Mouse (Mus musculus): ENCODE results near the gene Pex11a. TPM values are rescaled to one million over a fixed set of nuclear protein-coding genes. Genes with fewer than 3 reads are reported as not detected.

The Pex11a gene
- polyA plus RNA-seq (2014; fragmentation: Illumina TruSeq; extraction: RNeasy Lipid Tissue Mini Kit (QIAGEN cat#74804); ENCODE audit: low read depth, low replicate concordance), result 40.0 TPM

DNA sequence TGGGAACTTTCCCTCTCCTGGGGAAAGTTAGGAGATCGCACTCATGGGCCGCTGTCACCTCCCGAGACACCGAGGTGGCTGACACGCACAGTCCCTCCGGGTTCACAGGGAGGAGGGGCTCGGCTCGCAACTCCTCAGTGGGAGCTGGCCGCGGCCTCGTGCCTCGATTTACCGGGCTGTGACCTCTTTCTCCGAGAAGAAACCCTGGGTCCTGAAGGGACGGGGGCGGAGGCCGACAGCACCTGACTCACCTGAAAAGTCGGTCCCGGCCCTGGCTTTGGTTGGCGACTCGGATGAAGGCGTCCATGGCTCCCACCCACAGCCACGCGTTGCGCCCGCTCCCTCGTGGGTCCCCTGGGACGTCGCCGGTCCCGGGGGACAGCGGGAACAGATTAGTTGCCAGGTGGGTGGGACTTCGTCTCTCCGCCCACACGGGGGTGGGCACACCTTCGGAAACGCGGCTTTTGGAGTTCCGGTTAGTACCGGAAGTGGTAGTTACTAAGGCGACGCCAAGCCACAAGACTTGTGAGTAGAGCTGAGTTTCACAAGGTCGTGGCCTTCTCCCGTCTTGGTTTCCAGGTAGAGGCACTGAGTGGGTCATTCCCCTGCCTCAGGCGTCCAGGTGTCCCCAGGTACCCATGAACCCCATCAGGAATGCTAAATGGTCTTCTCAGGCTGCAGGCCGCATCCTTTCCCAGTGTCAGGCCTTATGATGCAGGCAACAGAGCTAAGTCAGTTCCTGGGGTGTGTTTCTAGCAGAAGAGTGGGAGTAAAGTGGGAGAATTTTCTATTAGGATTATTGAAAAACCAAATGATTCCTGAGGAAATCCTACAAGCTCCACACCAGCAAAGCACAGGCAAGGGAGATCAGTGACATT lies at the start of gene Pex11a, which contains the start of gene Wdr93:
Pex11a (minus strand) TSS at position 473 of the 878 bp plus-strand sequence.
Wdr93 (plus strand) TSS at position 505 of the 878 bp plus-strand sequence.

GRCm38 (mm10) chr7:79732622-79733021 lies 10.3 kb downstream of the Pex11a start, which contains the start of gene Plin1:
Gene Plin1 (minus strand): TSS chr7:79732903.

DNA sequence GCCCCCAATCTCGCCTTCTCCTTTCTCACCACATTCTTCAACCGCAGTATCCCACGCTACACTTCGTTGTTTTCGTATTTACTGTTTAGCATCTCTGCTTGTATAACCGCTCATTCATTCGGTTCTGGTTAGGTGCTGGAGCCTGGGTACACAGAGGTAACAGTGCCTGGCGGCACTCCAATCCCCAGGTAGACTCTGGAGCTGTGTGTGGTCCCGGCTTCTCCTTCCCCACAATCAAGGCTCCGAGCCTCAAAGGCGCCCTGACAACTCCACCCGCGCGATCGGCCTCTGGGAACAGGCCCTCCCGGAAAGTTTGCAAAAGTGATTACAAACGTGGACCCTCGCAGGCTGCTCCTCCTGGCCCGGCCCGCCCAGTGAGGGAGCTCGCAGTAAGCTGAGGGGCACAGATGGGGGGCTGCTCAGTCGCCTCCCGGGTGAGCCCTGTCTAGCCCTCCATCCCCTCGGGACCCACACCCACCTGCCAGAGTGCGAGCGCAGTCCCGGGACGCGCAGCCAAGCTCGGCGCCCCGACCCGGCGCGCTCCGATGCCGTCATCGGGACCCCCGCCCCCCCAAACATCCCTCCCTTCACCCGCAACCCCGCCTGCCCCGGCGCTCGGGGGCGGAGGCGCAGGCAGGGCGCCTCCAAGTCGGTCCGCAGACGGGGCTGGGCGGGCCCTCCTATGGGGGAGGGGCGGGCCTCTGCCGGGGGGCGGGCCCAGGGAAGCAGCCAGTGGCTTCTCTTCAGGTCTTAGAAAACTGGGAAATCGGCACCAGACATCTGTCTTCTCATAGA lies 27.5 kb downstream of the Pex11a start, which contains the start of gene Kif7:
Kif7 (minus strand) TSS at position 534 of the 795 bp plus-strand sequence.

Other genes with a start within 250 kb of the Pex11a start
- gene Rhcg, start 125.5 kb downstream of the Pex11a start, polyA plus RNA-seq (2014; fragmentation: Illumina TruSeq; extraction: RNeasy Lipid Tissue Mini Kit (QIAGEN cat#74804); ENCODE audit: low read depth, low replicate concordance), result 20.4 TPM
- gene Ticrr, start 82.9 kb downstream of the Pex11a start, polyA plus RNA-seq (2014; fragmentation: Illumina TruSeq; extraction: RNeasy Lipid Tissue Mini Kit (QIAGEN cat#74804); ENCODE audit: low read depth, low replicate concordance), result 0.12 TPM
- gene Kif7, start 27.4 kb downstream of the Pex11a start, polyA plus RNA-seq (2014; fragmentation: Illumina TruSeq; extraction: RNeasy Lipid Tissue Mini Kit (QIAGEN cat#74804); ENCODE audit: low read depth, low replicate concordance), result 0.20 TPM
- 1.1 TPM for gene Plin1, start 10.2 kb downstream of the Pex11a start, polyA plus RNA-seq (2014; fragmentation: Illumina TruSeq; extraction: RNeasy Lipid Tissue Mini Kit (QIAGEN cat#74804); ENCODE audit: low read depth, low replicate concordance)
- 1.5 TPM for gene Wdr93, start within 50 bp of the Pex11a start, polyA plus RNA-seq (2014; fragmentation: Illumina TruSeq; extraction: RNeasy Lipid Tissue Mini Kit (QIAGEN cat#74804); ENCODE audit: low read depth, low replicate concordance)
- not detected for gene Mesp1, start 50.7 kb upstream of the Pex11a start, polyA plus RNA-seq (2014; fragmentation: Illumina TruSeq; extraction: RNeasy Lipid Tissue Mini Kit (QIAGEN cat#74804); ENCODE audit: low read depth, low replicate concordance)
- gene Mesp2, start 67.6 kb upstream of the Pex11a start, polyA plus RNA-seq (2014; fragmentation: Illumina TruSeq; extraction: RNeasy Lipid Tissue Mini Kit (QIAGEN cat#74804); ENCODE audit: low read depth, low replicate concordance), result not detected
- gene Anpep, start 117.9 kb upstream of the Pex11a start, polyA plus RNA-seq (2014; fragmentation: Illumina TruSeq; extraction: RNeasy Lipid Tissue Mini Kit (QIAGEN cat#74804); ENCODE audit: low read depth, low replicate concordance), result 36.1 TPM
- gene Ap3s2, start 177.5 kb upstream of the Pex11a start, polyA plus RNA-seq (2014; fragmentation: Illumina TruSeq; extraction: RNeasy Lipid Tissue Mini Kit (QIAGEN cat#74804); ENCODE audit: low read depth, low replicate concordance), result 42.6 TPM
- 10.0 TPM for gene Arpin, start 192.2 kb upstream of the Pex11a start, polyA plus RNA-seq (2014; fragmentation: Illumina TruSeq; extraction: RNeasy Lipid Tissue Mini Kit (QIAGEN cat#74804); ENCODE audit: low read depth, low replicate concordance)

Data from kidney, adult 10 weeks (tissue).